Comparison of ENCODE assay signal across 19 mouse cellular contexts in genomic region chr9:118763646-118764045, GRCm38 (mm10).
DNase-seq lines count a peak whose midpoint lies in the region; ATAC-seq and TF ChIP-seq lines count a peak whose summit lies in the region.
"Had no signal": no experiment of that assay in that cellular context is flagged by ENCODE, and none has a peak within 500 bp of the region (broad histone marks: within the 10 kb centered on the region; RNA-seq: fewer than 3 reads in every experiment).

No protein-coding gene starts in this region.

- intact Hi-C loops in gastrocnemius, adult 2 months (cut with DNase I), result no loop called here

- DNase-seq in gastrocnemius, adult 2 months, result no peak
- no peak for DNase-seq in gastrocnemius, postnatal 10 days
- DNase-seq in embryonic facial prominence, embryonic 10.5 days (ENCODE audit: low spot score), result no peak
- no peak for DNase-seq in thymus, postnatal 4 days
- DNase-seq: adrenal gland, adult 8-10 months; B cell, adult 2 months; cerebellum, adult 2 months; cerebellum, postnatal 25 days; liver, postnatal 0 days had no signal

- H3K27ac ChIP-seq in gastrocnemius, adult 2 months, result peak overlapping the region; percentile 74
- peak overlapping the region; percentile 72 for H3K27ac ChIP-seq in embryonic facial prominence, embryonic 10.5 days (replicated peaks)
- H3K27ac ChIP-seq in embryonic facial prominence, embryonic 12.5 days, result 0 out of 2 replicates have a peak overlapping the region, but pooled peaks have one; percentile 20
- H3K27ac ChIP-seq in limb, embryonic 12.5 days, result no peak overlapping the region
- H3K27ac ChIP-seq: heart, embryonic 15.5 days; hindbrain, embryonic 13.5 days; liver, embryonic 12.5 days; midbrain, embryonic 13.5 days; neural tube, embryonic 13.5 days had no signal

- ATAC-seq in embryonic facial prominence, embryonic 12.5 days (ENCODE audit: insufficient number of reproducible peaks, insufficient read depth, low FRiP score, low TSS enrichment), result no peak
- 0 out of 2 replicates have a peak, but pooled peaks have one; percentile 23 for ATAC-seq in limb, embryonic 12.5 days (ENCODE audit: insufficient number of reproducible peaks, insufficient read depth, low FRiP score, low TSS enrichment, low read depth)
- ATAC-seq: activated CD4-positive, CD25-positive, alpha-beta regulatory T cell, adult 4 months; intestine, postnatal 0 days; liver, embryonic 12.5 days; liver, postnatal 0 days; midbrain, embryonic 13.5 days had no signal

- no peaks in the 10 kb centered on the region; the same call in 1 of the 2 replicates for H3K9me3 ChIP-seq in embryonic facial prominence, embryonic 10.5 days
- H3K9me3 ChIP-seq in embryonic facial prominence, embryonic 12.5 days, result no peaks in the 10 kb centered on the region
- no peaks in the 10 kb centered on the region for H3K9me3 ChIP-seq in limb, embryonic 12.5 days
- H3K9me3 ChIP-seq: heart, embryonic 15.5 days; limb, embryonic 13.5 days; liver, embryonic 12.5 days; midbrain, embryonic 13.5 days had no signal

- H3K9ac ChIP-seq in embryonic facial prominence, embryonic 12.5 days, result no peak overlapping the region
- H3K9ac ChIP-seq in limb, embryonic 12.5 days (replicated peaks), result no peak overlapping the region
- H3K9ac ChIP-seq: heart, embryonic 15.5 days; hindbrain, embryonic 13.5 days; limb, embryonic 13.5 days; liver, embryonic 12.5 days; liver, postnatal 0 days; midbrain, embryonic 13.5 days; neural tube, embryonic 13.5 days had no signal

- no peaks in the 10 kb centered on the region for H3K27me3 ChIP-seq in embryonic facial prominence, embryonic 10.5 days (replicated peaks; ENCODE audit: low read depth, poor library complexity, severe bottlenecking)
- H3K27me3 ChIP-seq in embryonic facial prominence, embryonic 12.5 days, result no peaks in the 10 kb centered on the region
- no peaks in the 10 kb centered on the region for H3K27me3 ChIP-seq in limb, embryonic 12.5 days
- H3K27me3 ChIP-seq: heart, embryonic 15.5 days; limb, embryonic 13.5 days; liver, embryonic 12.5 days; midbrain, embryonic 13.5 days; neural tube, embryonic 13.5 days had no signal

- H3K4me3 ChIP-seq in gastrocnemius, adult 2 months, result no peak overlapping the region
- no peak overlapping the region for H3K4me3 ChIP-seq in embryonic facial prominence, embryonic 10.5 days
- no peak overlapping the region for H3K4me3 ChIP-seq in embryonic facial prominence, embryonic 12.5 days
- H3K4me3 ChIP-seq in limb, embryonic 12.5 days (replicated peaks), result no peak overlapping the region
- H3K4me3 ChIP-seq: heart, embryonic 15.5 days; hindbrain, embryonic 13.5 days; limb, embryonic 13.5 days; liver, embryonic 12.5 days; midbrain, embryonic 13.5 days; neural tube, embryonic 13.5 days had no signal

- WGBS in embryonic facial prominence, embryonic 10.5 days, result 87% methylated on average over 3 of the region's 3 CpGs
- 77% methylated on average over 3 of the region's 3 CpGs for WGBS in embryonic facial prominence, embryonic 12.5 days
- 73% methylated on average over 3 of the region's 3 CpGs for WGBS in limb, embryonic 12.5 days

- H3K4me2 ChIP-seq in embryonic facial prominence, embryonic 12.5 days (replicated peaks), result no peak overlapping the region
- no peak overlapping the region for H3K4me2 ChIP-seq in limb, embryonic 12.5 days
- H3K4me2 ChIP-seq: heart, embryonic 15.5 days; hindbrain, embryonic 13.5 days; limb, embryonic 13.5 days; liver, embryonic 12.5 days; midbrain, embryonic 13.5 days; neural tube, embryonic 13.5 days had no signal

- TF ChIP-seq CTCF in gastrocnemius, adult 2 months (IDR thresholded peaks at IDR 0.05), result no peak

- peaks cover 5% of the 10 kb centered on the region; the same call in 1 of the 2 replicates for H3K36me3 ChIP-seq in embryonic facial prominence, embryonic 10.5 days (replicated peaks)
- H3K36me3 ChIP-seq in embryonic facial prominence, embryonic 12.5 days, result no peaks in the 10 kb centered on the region
- no peaks in the 10 kb centered on the region for H3K36me3 ChIP-seq in limb, embryonic 12.5 days
- H3K36me3 ChIP-seq: heart, embryonic 15.5 days; hindbrain, embryonic 13.5 days; limb, embryonic 13.5 days; liver, embryonic 12.5 days; midbrain, embryonic 13.5 days; neural tube, embryonic 13.5 days had no signal

- H3K4me1 ChIP-seq in embryonic facial prominence, embryonic 10.5 days, result peaks cover 87% of the 10 kb centered on the region
- peaks cover 68% of the 10 kb centered on the region for H3K4me1 ChIP-seq in embryonic facial prominence, embryonic 12.5 days
- H3K4me1 ChIP-seq in limb, embryonic 12.5 days (replicated peaks), result peaks cover 82% of the 10 kb centered on the region
- H3K4me1 ChIP-seq: liver, embryonic 12.5 days had no signal
